Comparison of ENCODE assay signal across 19 mouse cellular contexts in the genomic region with DNA sequence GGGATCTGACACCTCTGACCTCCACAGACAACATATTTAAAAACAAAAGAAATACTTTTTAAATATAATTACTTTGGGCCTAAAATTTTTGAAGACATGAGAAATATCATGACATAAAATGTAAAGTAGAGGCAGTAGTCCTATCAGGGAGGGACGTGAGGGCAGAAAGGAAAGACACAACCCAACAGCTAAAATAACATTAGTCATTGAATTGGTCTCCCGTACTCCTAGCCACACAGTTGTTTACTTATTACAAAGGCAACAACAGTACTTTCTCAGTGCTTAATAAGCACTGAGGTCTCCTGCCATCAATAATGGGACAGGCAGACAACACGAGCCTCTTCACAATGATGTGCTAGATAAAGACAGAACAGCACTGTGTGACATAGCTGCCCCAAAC.
"Had no signal": no experiment of that assay in that cellular context is flagged by ENCODE, and none has a peak within 500 bp of the region (broad histone marks: within the 10 kb centered on the region; RNA-seq: fewer than 3 reads in every experiment).

No protein-coding gene starts in this region.

- H3K27me3 ChIP-seq: kidney, embryonic 15.5 days; limb, embryonic 13.5 days; liver, embryonic 12.5 days; liver, embryonic 15.5 days; lung, embryonic 15.5 days; midbrain, embryonic 13.5 days had no signal

- H3K9me3 ChIP-seq: kidney, embryonic 15.5 days; limb, embryonic 10.5 days; limb, embryonic 13.5 days; liver, embryonic 12.5 days; liver, embryonic 15.5 days; lung, embryonic 15.5 days; megakaryocyte, embryonic 14.5 days; midbrain, embryonic 10.5 days; midbrain, embryonic 13.5 days had no signal

- H3K4me1 ChIP-seq: limb, embryonic 13.5 days; megakaryocyte, embryonic 14.5 days; midbrain, embryonic 13.5 days had no signal

- DNase-seq: kidney, postnatal 10 days; kidney, postnatal 4 days; layer of hippocampus, postnatal 36 days; liver; lung, adult 18-20 months; lung, postnatal 10 days; lung, postnatal 36 days; thymus, adult 18-20 months; thymus, postnatal 36 days had no signal

- ATAC-seq: liver, embryonic 12.5 days; midbrain, embryonic 13.5 days; midbrain, embryonic 16.5 days had no signal

- H3K4me2 ChIP-seq: kidney, embryonic 15.5 days; limb, embryonic 13.5 days; liver, embryonic 12.5 days; liver, embryonic 15.5 days; lung, embryonic 15.5 days; midbrain, embryonic 13.5 days had no signal

- H3K9ac ChIP-seq: kidney, embryonic 15.5 days; limb, embryonic 13.5 days; liver, embryonic 12.5 days; liver, embryonic 15.5 days; lung, embryonic 15.5 days; midbrain, embryonic 13.5 days had no signal

- H3K4me3 ChIP-seq: kidney, embryonic 15.5 days; limb, embryonic 10.5 days; limb, embryonic 13.5 days; liver, embryonic 12.5 days; liver, embryonic 15.5 days; lung, embryonic 15.5 days; megakaryocyte, embryonic 14.5 days; midbrain, embryonic 10.5 days; midbrain, embryonic 13.5 days had no signal

- H3K36me3 ChIP-seq: kidney, embryonic 15.5 days; limb, embryonic 10.5 days; limb, embryonic 13.5 days; liver, embryonic 12.5 days; liver, embryonic 15.5 days; lung, embryonic 15.5 days; midbrain, embryonic 13.5 days had no signal

- H3K27ac ChIP-seq: limb, embryonic 10.5 days; limb, embryonic 13.5 days; liver, embryonic 12.5 days; liver, embryonic 15.5 days; lung, embryonic 15.5 days; midbrain, embryonic 10.5 days; midbrain, embryonic 13.5 days had no signal
